Mouse (Mus musculus) T-helper 2 cell (primary cell): ENCODE measurements at regions not wholly inside any gene's neighbourhood (a gene's known extent, or its start where the extent isn't known, plus 50 kb on each side); places are given as distances from the start of the nearest gene placed in this dataset.

ENCODE experiments used
- in situ Hi-C: fragments of 300-600 bp; cut with MboI, MseI; formaldehyde crosslinking; loops from one replicate; pipeline ENCODE4 v1.15.1; 2025; ENCODE audit warnings: high pct_unique_total_duplicates

GRCm38 (mm10) chr2:84549626-84550025, 73.1 kb upstream of the Tfpi start:
- in situ Hi-C loops = loop anchor here (5.0 kb wide), 1 partner anchor 48 kb away; no protein-coding TSS in a partner anchor

DNA sequence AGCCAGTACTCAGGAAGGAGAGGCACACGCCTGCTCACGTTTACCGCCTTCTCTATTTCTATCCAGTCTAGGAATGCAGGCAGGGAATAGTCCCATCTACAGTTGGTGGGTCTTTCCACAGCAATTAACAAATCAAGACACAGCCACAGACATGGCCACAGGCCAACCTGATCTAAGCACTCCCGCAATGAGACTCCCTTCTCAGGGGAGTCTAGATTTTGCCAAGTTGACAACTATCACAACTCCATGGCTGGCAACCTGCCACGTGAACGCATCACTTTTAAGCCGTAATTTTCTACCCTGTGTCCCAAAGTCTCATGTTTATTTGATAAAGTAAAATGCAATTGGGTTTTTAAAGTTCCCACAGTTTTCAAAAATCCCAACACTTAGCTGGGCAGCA, 72.0 kb upstream of the Tfpi start:
- in situ Hi-C loops = no loop called here

GRCm38 (mm10) chr2:84545676-84546075, 69.1 kb upstream of the Tfpi start:
- in situ Hi-C loops = no loop called here

- in situ Hi-C loops = no loop called here
Measured at GRCm38 (mm10) chr2:84544739-84545138, 68.2 kb upstream of the Tfpi start.

- in situ Hi-C loops = no loop called here
Measured at GRCm38 (mm10) chr2:84544146-84544545, 67.6 kb upstream of the Tfpi start.

DNA sequence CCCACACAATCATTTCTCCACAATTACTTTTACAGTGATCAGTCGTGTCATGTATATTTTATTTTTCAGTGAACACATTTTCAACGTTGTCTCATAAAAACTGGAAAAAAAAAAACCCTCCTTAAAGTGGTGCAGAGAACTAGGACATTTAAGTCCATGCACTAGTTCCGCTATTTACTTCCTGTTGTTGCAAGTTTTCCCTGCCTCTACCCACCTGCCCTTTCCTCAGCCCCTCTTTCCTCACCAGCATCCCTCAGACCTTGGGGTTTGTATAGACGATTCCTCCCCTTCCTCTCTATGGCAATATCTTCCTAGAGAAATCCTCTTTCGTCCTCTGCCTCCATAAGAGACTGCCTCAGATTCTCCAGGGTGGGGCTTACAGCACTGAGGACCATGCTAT, 64.9 kb upstream of the Tfpi start:
- in situ Hi-C loops = no loop called here

DNA sequence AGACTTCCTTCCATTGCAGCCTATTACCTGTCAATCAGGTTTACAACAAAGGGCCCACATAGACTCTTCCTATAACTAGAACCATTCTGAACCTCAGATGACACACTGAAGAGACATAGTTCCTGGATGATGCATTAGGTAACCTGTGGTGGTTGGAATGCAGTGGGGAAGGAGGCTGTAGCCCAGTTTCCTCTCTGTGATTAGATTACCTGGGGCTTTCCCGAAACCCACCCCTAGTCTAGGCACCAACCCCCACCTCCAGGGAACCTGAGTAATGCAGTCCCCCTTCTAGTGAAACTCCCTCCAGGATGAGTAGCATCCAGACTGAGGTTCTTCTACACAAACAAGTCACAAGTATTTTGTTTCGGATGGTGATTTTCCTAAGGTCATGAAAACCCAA, 62.5 kb upstream of the Tfpi start:
- in situ Hi-C loops = no loop called here

DNA sequence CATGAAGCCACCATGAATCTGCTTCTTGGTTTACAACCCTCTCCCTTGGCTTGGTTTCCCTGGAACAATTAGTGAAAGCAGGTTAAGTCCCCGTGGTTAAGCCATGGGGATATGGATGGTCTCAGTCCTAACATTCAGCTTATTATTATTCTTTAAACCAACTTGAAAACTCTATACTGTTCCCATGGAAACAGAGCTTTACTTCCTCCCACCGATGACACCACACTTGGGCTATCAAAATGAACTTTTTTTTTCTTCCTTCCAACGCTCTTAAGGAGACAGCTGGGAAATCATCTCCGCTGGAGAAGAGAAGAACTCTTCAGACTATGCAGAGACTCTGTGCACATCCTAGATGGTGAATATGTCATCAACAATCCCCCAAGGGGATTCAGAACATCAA, 61.4 kb upstream of the Tfpi start:
- in situ Hi-C loops = no loop called here

- in situ Hi-C loops = no loop called here
Measured at GRCm38 (mm10) chr2:84531215-84531614, 54.6 kb upstream of the Tfpi start.

GRCm38 (mm10) chr2:84528847-84529775, 52.5 kb upstream of the Tfpi start:
- in situ Hi-C loops = loop anchor here (5.0 kb wide), 1 partner anchor 78 kb away; no protein-coding TSS in a partner anchor
